In the genomic region with DNA sequence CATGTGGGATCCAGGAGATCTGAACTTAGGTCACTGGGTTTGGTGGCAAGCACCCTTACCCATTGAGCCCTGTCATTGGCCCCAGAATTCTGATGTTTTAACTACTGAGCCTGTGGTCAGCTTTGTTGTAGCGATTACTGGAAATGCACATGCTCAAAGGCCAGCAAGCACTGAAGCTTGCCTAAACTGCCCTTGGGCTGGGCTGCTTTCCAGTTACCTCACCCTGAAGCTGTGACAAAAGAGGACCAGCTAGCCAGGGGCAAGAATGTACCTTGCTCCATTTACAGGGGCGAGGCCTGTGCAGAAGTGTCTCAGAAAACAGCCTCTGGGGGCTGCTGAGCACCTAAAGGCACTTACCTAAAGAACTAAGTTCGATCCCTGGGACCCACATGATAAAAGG, we compare ENCODE assay signal across 24 mouse cellular contexts. TPM values are rescaled to one million over a fixed set of nuclear protein-coding genes. Genes with fewer than 3 reads are reported as not detected.
A peak's percentile ranks its signal among the peaks of the same experiment; 100 is the strongest.
DNase-seq lines count a peak whose midpoint lies in the region; ATAC-seq and TF ChIP-seq lines count a peak whose summit lies in the region.
"Had no signal": no experiment of that assay in that cellular context is flagged by ENCODE, and none has a peak within 500 bp of the region (broad histone marks: within the 10 kb centered on the region; RNA-seq: fewer than 3 reads in every experiment).

No protein-coding gene starts in this region.

- DNase-seq in cerebellum, postnatal 14 days: peak; percentile 32 to 33
- DNase-seq in kidney, adult 2 months: peak; percentile 40
- DNase-seq in kidney, adult 8-10 months: no peak
- DNase-seq in ES-E14 (ENCODE audit: low read depth, low spot score): peak; percentile 44
- peak; percentile 40 to 58 for DNase-seq in adrenal gland, postnatal 36 days
- DNase-seq in layer of hippocampus, postnatal 36 days: no peak
- DNase-seq: cerebellum, adult 8-10 months; gastrocnemius, postnatal 14 days; kidney, postnatal 25 days; left cerebral cortex, postnatal 4 days; lung, adult 18-20 months; lung, postnatal 4 days; retina, postnatal 1 day; thymus, adult 18-20 months had no signal

- peaks cover 3% of the 10 kb centered on the region; the same call in 1 of the 2 replicates for H3K27me3 ChIP-seq in kidney, adult 2 months (replicated peaks; ENCODE audit: control insufficient read depth, insufficient read depth, low read length)
- H3K27me3 ChIP-seq: embryonic facial prominence, embryonic 12.5 days; forebrain, embryonic 13.5 days; hindbrain, embryonic 15.5 days; neural tube, embryonic 15.5 days; stomach, embryonic 15.5 days had no signal

- no peak overlapping the region for H3K4me3 ChIP-seq in kidney, adult 2 months (ENCODE audit: insufficient read depth, low read depth, low read length)
- H3K4me3 ChIP-seq in ES-E14 (ENCODE audit: insufficient read depth in 1 of 2, low read depth in 1 of 2, low read length in 2 of 2, poor library complexity in 1 of 2, severe bottlenecking in 1 of 2): no peak overlapping the region
- H3K4me3 ChIP-seq: embryonic facial prominence, embryonic 12.5 days; erythroblast, embryonic 14.5 days; forebrain, embryonic 13.5 days; hindbrain, embryonic 15.5 days; left cerebral cortex, adult 2 months; neural tube, embryonic 15.5 days; stomach, embryonic 15.5 days had no signal

- no peak for ATAC-seq in cerebellum, adult (ENCODE audit: insufficient number of reproducible peaks, low FRiP score, low TSS enrichment)
- ATAC-seq: forebrain, embryonic 13.5 days; intestine, embryonic 16.5 days; midbrain, embryonic 16.5 days had no signal

- WGBS in kidney, adult 2 months: 61% methylated on average over 3 of the region's 3 CpGs

- no peaks in the 10 kb centered on the region for H3K36me3 ChIP-seq in kidney, adult 2 months (ENCODE audit: control insufficient read depth, insufficient read depth, low read length)
- no peaks in the 10 kb centered on the region for H3K36me3 ChIP-seq in ES-E14 (ENCODE audit: control insufficient read depth, insufficient read depth, low read length, poor library complexity, severe bottlenecking)
- H3K36me3 ChIP-seq: embryonic facial prominence, embryonic 12.5 days; hindbrain, embryonic 15.5 days; neural tube, embryonic 15.5 days; stomach, embryonic 15.5 days had no signal

- TF ChIP-seq POLR2A in kidney, adult 2 months (IDR thresholded peaks at IDR 0.05; ENCODE audit: low read depth, low read length): no peak

- H3K9me3 ChIP-seq in ES-E14 (ENCODE audit: control insufficient read depth, insufficient read depth, low read depth, low read length): no peaks in the 10 kb centered on the region
- H3K9me3 ChIP-seq: embryonic facial prominence, embryonic 12.5 days; forebrain, embryonic 13.5 days; hindbrain, embryonic 15.5 days; neural tube, embryonic 15.5 days; stomach, embryonic 15.5 days had no signal

- no peaks in the 10 kb centered on the region for H3K4me1 ChIP-seq in kidney, adult 2 months (ENCODE audit: control insufficient read depth, insufficient read depth, low read length)
- peaks cover 6 to 25% of the 10 kb centered on the region in 2 experiments for H3K4me1 ChIP-seq in ES-E14 (ENCODE audit: control insufficient read depth in 2 of 2, insufficient read depth in 2 of 2, low read length in 2 of 2, poor library complexity in 1 of 2)

- no peak overlapping the region for H3K9ac ChIP-seq in ES-E14 (ENCODE audit: insufficient read depth, low read depth, low read length, poor library complexity, severe bottlenecking)
- H3K9ac ChIP-seq: embryonic facial prominence, embryonic 12.5 days; forebrain, embryonic 13.5 days; hindbrain, embryonic 15.5 days; neural tube, embryonic 15.5 days; stomach, embryonic 15.5 days had no signal

- H3K27ac ChIP-seq in kidney, adult 2 months (ENCODE audit: insufficient read depth, low read depth, low read length): no peak overlapping the region
- peak overlapping the region; percentile 56; the same call in 1 of the 2 replicates for H3K27ac ChIP-seq in ES-E14 (ENCODE audit: insufficient read depth, low read depth, low read length, poor library complexity, severe bottlenecking)
- H3K27ac ChIP-seq: embryonic facial prominence, embryonic 12.5 days; forebrain, embryonic 13.5 days; hindbrain, embryonic 15.5 days; left cerebral cortex, adult 2 months; neural tube, embryonic 15.5 days; stomach, embryonic 15.5 days had no signal

- in situ Hi-C loops in ES-E14 (cut with MboI; ENCODE audit: low sequenced_read_pairs in 2 of 2, unreplicated experiment in 2 of 2): no loop called here

- TF ChIP-seq CTCF in kidney, adult 2 months (conservative IDR thresholded peaks at IDR 0.05; ENCODE audit: insufficient read depth, insufficient read length, low read depth, low read length): no peak

TF ChIP-seq in ES-E14, 5 proteins besides CTCF, POLR2A, EP300 and RAD21:
- no peak for TF ChIP-seq HCFC1 (IDR thresholded peaks at IDR 0.05; ENCODE audit: borderline replicate concordance, insufficient read depth, low read length)
- no peak for TF ChIP-seq CHD2 (IDR thresholded peaks at IDR 0.05; ENCODE audit: low read depth, low read length)
- TF ChIP-seq MAFK (IDR thresholded peaks at IDR 0.05; ENCODE audit: insufficient read depth, low read depth, low read length): no peak
- TF ChIP-seq ZNF384 (IDR thresholded peaks at IDR 0.05; ENCODE audit: low read depth, low read length): no peak
- no peak for TF ChIP-seq ZC3H11A (IDR thresholded peaks at IDR 0.05; ENCODE audit: borderline replicate concordance, low read depth, low read length)

RNA-seq across cellular contexts. Expression of a gene that starts 51.8 kb away (rescaled TPM):
- polyA plus RNA-seq in kidney, adult 2 months (2012; rRNA removed): 14.1 and 16.6 TPM in 2 replicates
- total RNA-seq in ES-E14 (2012; rRNA removed): 42.9 and 55.5 TPM in 2 replicates
- total RNA-seq in adrenal gland, postnatal 36 days (2021): 10 to 100 TPM; 20.0 to 28.0 TPM
- 10 to 100 TPM; 32.3 to 46.3 TPM for total RNA-seq in layer of hippocampus, postnatal 36 days (2021)
- polyA plus RNA-seq: erythroblast, embryonic 14.5 days had no signal

Comparison
In these comparisons a context has a peak if more than half of its experiments do, and no peak if none do; other contexts are left out.
1. DNase-seq: peak in cerebellum, postnatal 14 days (2 of 2), kidney, adult 2 months (single experiment), ES-E14 (single experiment) and adrenal gland, postnatal 36 days (2 of 2); none in kidney, adult 8-10 months (0 of 2) and layer of hippocampus, postnatal 36 days (0 of 2).